Mouse (Mus musculus): ENCODE measurements around the gene Zfp653. TPM values are rescaled to one million over a fixed set of nuclear protein-coding genes. Genes with fewer than 3 reads are reported as not detected.
A peak's percentile ranks its signal among the peaks of the same experiment; 100 is the strongest.

Gene Zfp653
- polyA plus RNA-seq, 1 experiment from 2014 or later = 18.6 TPM

- H3K36me3 ChIP-seq = no peaks in the 10 kb centered on the region
- 0% methylated on average over 65 of the region's 67 CpGs for WGBS
- H3K9ac ChIP-seq (replicated peaks) = peak overlapping the region; percentile 97
- peak overlapping the region; percentile 88 for H3K4me3 ChIP-seq (replicated peaks)
- H3K9me3 ChIP-seq (replicated peaks) = no peaks in the 10 kb centered on the region
- ATAC-seq (ENCODE audit: low FRiP score) = peak; percentile 49
- H3K4me2 ChIP-seq = peak overlapping the region; percentile 76
- H3K27ac ChIP-seq (replicated peaks) = peak overlapping the region; percentile 90
- H3K4me1 ChIP-seq = peaks cover 57% of the 10 kb centered on the region
- no peaks in the 10 kb centered on the region; the same call in 1 of the 2 replicates for H3K27me3 ChIP-seq (replicated peaks)
These were observed 19.8 kb downstream of the Zfp653 start for GRCm38 (mm10) chr9:22051161-22051957.

GRCm38 (mm10) chr9:22050351-22050889 lies 20.8 kb downstream of the Zfp653 start:
- peak; percentile 25 for ATAC-seq (ENCODE audit: low FRiP score)
- H3K27me3 ChIP-seq (replicated peaks) = no peaks in the 10 kb centered on the region; the same call in 1 of the 2 replicates
- H3K9me3 ChIP-seq (replicated peaks) = no peaks in the 10 kb centered on the region
- H3K27ac ChIP-seq (replicated peaks) = peak overlapping the region; percentile 90
- 1% methylated on average over 31 of the region's 43 CpGs for WGBS
- peak overlapping the region; percentile 97 for H3K9ac ChIP-seq (replicated peaks)
- peak overlapping the region; percentile 76 for H3K4me2 ChIP-seq
- peaks cover 57% of the 10 kb centered on the region for H3K4me1 ChIP-seq
- no peaks in the 10 kb centered on the region; the same call in 1 of the 2 replicates for H3K36me3 ChIP-seq
- peak overlapping the region; percentile 88 for H3K4me3 ChIP-seq (replicated peaks)

DNA sequence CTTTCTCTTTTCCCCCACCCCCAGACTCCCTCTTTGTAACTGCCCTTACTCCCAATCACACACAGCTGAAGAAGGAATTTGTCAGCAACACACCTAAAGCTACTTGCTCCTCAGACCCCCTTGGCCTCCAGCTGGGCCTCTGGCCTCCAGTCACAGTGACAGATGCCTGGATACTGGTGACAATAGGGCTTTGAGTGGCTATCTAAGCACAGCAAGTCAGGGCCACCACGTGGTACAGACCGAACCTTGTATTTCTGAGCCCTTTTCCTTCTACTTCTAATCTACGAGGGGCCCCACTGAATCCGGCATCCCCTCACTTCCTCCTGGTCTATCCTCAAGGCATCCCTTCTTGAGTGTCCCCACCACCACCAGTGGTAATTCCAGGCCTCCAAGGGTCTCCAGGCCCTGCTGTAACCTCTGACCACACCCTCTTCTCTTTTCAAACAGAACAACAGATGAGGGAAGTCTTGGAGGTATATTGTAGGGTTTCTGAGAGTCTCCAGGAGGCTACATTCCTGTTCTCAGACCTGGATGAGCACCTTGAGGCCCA lies 21.4 kb downstream of the Zfp653 start:
- 25% methylated on average over 4 of the region's 4 CpGs for WGBS
- H3K4me3 ChIP-seq (replicated peaks) = peak overlapping the region; percentile 88
- H3K9me3 ChIP-seq (replicated peaks) = no peaks in the 10 kb centered on the region
- no peak for ATAC-seq (ENCODE audit: low FRiP score)
- peak overlapping the region; percentile 97 for H3K9ac ChIP-seq (replicated peaks)
- peak overlapping the region; percentile 76 for H3K4me2 ChIP-seq
- no peaks in the 10 kb centered on the region; the same call in 1 of the 2 replicates for H3K27me3 ChIP-seq (replicated peaks)
- H3K4me1 ChIP-seq = peaks cover 54% of the 10 kb centered on the region
- peak overlapping the region; percentile 90 for H3K27ac ChIP-seq (replicated peaks)
- H3K36me3 ChIP-seq = no peaks in the 10 kb centered on the region; the same call in 1 of the 2 replicates

DNA sequence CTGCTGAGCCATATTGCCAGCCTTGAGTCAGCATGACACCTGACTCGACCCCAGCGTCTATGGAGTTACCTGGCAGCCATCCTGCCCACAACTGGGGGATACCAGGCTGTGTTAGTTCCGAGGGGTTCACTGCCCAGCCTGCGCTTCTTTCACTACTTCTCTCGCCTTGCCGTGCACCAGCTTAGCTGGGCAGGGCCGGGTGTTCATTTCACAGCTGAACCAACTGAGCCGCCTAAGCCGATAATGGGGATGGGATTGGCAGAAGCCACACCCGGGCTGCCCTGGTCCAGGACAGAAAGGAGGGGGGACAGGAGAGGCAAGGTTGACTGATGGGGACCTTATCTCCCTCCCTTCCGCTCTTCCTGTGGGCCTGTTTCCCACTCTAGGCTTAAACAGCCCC lies 21.9 kb downstream of the Zfp653 start:
- H3K4me1 ChIP-seq = peaks cover 49% of the 10 kb centered on the region
- ATAC-seq (ENCODE audit: low FRiP score) = no peak
- 62% methylated on average over 11 of the region's 11 CpGs for WGBS
- no peaks in the 10 kb centered on the region; the same call in 1 of the 2 replicates for H3K36me3 ChIP-seq
- H3K9me3 ChIP-seq (replicated peaks) = no peaks in the 10 kb centered on the region
- H3K4me2 ChIP-seq = peak overlapping the region; percentile 76
- no peaks in the 10 kb centered on the region; the same call in 1 of the 2 replicates for H3K27me3 ChIP-seq (replicated peaks)
- peak overlapping the region; percentile 88 for H3K4me3 ChIP-seq (replicated peaks)
- H3K27ac ChIP-seq (replicated peaks) = peak overlapping the region; percentile 90
- H3K9ac ChIP-seq (replicated peaks) = peak overlapping the region; percentile 97

GRCm38 (mm10) chr9:22047329-22047728 lies 23.8 kb downstream of the Zfp653 start:
- ATAC-seq (ENCODE audit: low FRiP score) = no peak
- Histone ChIP-seq H3K27ac (replicated peaks) (no peak overlapping the region), H3K4me1 (peaks cover 48% of the 10 kb centered on the region), H3K36me3 (no peaks in the 10 kb centered on the region; the same call in 1 of the 2 replicates), H3K4me3 (replicated peaks) (0 out of 2 replicates have a peak overlapping the region, but pooled peaks have one; percentile 5), H3K27me3 (replicated peaks) (no peaks in the 10 kb centered on the region), H3K9me3 (replicated peaks) (no peaks in the 10 kb centered on the region), H3K9ac (replicated peaks) (0 out of 2 replicates have a peak overlapping the region, but pooled peaks have one; percentile 23), H3K4me2 (peak overlapping the region; percentile 76)
- WGBS = 51% methylated on average over 9 of the region's 9 CpGs

DNA sequence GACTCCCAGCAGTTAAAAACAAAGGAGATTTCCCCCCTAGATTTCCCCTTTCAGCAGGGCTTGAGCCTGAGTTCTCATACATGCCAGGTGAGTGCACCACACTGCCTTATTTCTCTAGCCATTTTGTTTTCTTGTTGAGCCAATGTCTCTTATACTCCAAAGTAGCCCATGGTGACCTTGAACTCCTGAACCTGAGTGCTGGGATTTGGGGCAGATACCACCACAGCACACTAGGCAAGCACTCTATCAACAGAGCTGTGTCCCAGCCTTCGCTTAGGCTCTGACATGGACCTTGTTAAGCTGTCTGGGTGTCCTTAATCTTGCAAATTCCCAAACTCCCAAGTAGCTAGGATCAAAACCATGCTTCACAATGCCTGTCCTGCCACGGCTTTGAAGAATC lies 29.3 kb downstream of the Zfp653 start:
- Histone ChIP-seq H3K9ac (replicated peaks) (no peak overlapping the region), H3K27me3 (replicated peaks) (no peaks in the 10 kb centered on the region), H3K4me1 (peaks cover 12% of the 10 kb centered on the region; the same call in 1 of the 2 replicates), H3K9me3 (replicated peaks) (no peaks in the 10 kb centered on the region), H3K4me2 (no peak overlapping the region), H3K27ac (replicated peaks) (no peak overlapping the region), H3K4me3 (replicated peaks) (no peak overlapping the region), H3K36me3 (no peaks in the 10 kb centered on the region; the same call in 1 of the 2 replicates)
- WGBS = 69% methylated on average over 2 of the region's 2 CpGs
- ATAC-seq (ENCODE audit: low FRiP score) = no peak

- Histone ChIP-seq H3K27me3 (replicated peaks) (no peaks in the 10 kb centered on the region), H3K36me3 (peaks cover 33% of the 10 kb centered on the region), H3K4me3 (replicated peaks) (no peak overlapping the region), H3K4me2 (no peak overlapping the region), H3K9me3 (replicated peaks) (no peaks in the 10 kb centered on the region), H3K27ac (replicated peaks) (no peak overlapping the region), H3K4me1 (peaks cover 22% of the 10 kb centered on the region), H3K9ac (replicated peaks) (no peak overlapping the region)
- no peak for ATAC-seq (ENCODE audit: low FRiP score)
- WGBS = 81% methylated on average over 10 of the region's 10 CpGs
These were observed 33.4 kb downstream of the Zfp653 start for GRCm38 (mm10) chr9:22037826-22038225.

DNA sequence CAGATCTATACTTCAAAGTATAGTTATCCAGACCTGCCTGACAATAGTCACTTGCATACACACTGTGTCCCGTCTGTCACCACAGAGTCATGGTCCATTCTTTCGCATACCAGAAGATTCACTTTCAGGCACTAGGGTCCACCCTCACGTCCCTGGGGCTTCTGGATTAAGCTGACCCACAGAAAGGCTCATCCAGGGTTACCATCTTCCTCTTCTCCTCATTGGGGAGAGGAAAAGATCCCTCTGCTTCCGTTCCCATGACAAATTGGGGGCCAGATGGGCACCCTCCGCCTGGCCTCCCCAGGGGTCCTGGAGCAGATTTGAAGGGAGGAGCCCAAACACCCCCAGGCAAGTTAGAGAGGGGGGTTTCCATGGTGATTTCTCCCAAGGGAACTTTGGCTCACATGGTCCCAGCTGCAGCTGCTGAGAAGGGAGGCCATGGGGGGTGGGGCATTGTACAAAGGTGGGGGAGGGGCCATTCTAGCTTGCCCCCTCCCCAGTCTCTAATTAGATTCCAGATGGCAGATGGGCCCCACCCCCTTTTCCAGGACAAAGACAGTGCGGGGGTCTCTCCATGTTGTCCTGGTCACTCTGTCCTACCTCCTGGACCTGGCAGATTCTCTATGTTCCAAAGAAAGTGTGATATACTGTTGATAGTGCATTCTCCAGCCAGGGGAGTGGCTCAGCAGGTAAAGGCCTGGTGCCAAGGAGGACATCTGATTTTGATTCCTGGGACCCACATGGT lies 35.7 kb downstream of the Zfp653 start:
- no peak overlapping the region for H3K4me3 ChIP-seq (replicated peaks)
- H3K9me3 ChIP-seq (replicated peaks) = no peaks in the 10 kb centered on the region
- H3K4me2 ChIP-seq = no peak overlapping the region
- peaks cover 22% of the 10 kb centered on the region for H3K4me1 ChIP-seq
- ATAC-seq (ENCODE audit: low FRiP score) = no peak
- no peak overlapping the region for H3K9ac ChIP-seq (replicated peaks)
- peaks cover 45% of the 10 kb centered on the region for H3K36me3 ChIP-seq
- 20% methylated on average over 6 of the region's 6 CpGs for WGBS
- no peak overlapping the region for H3K27ac ChIP-seq (replicated peaks)
- no peaks in the 10 kb centered on the region for H3K27me3 ChIP-seq (replicated peaks)

DNA sequence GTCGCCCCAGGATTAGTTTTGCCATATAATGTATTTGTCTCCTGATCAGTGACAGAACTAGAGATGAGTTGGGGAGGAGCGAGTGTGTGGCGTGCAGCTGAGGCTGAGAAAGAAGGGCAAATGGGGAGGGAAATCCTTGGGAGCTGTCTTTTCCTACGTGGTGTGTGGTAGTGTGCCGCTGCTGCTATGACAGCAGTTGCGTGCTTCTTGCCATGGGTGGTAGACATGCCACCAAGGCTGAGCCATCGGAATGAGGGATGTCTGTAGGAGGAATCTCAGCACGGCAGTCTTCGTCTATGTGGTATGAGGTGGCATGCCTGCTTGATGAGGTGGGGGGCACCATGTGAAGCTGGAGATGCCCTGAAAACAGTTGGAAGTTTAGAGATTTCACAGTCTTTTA lies 40.8 kb downstream of the Zfp653 start:
- Histone ChIP-seq H3K27me3 (replicated peaks) (no peaks in the 10 kb centered on the region), H3K4me1 (peaks cover 2% of the 10 kb centered on the region; the same call in 1 of the 2 replicates), H3K27ac (replicated peaks) (no peak overlapping the region), H3K9ac (replicated peaks) (no peak overlapping the region), H3K4me3 (replicated peaks) (no peak overlapping the region), H3K4me2 (no peak overlapping the region), H3K36me3 (peaks cover 70% of the 10 kb centered on the region), H3K9me3 (replicated peaks) (no peaks in the 10 kb centered on the region)
- WGBS = 93% methylated on average over 9 of the region's 9 CpGs
- ATAC-seq (ENCODE audit: low FRiP score) = no peak

- Histone ChIP-seq H3K4me2 (no peak overlapping the region), H3K4me3 (replicated peaks) (no peak overlapping the region), H3K9me3 (replicated peaks) (no peaks in the 10 kb centered on the region), H3K4me1 (no peaks in the 10 kb centered on the region), H3K36me3 (peaks cover 71% of the 10 kb centered on the region), H3K27ac (replicated peaks) (no peak overlapping the region), H3K9ac (replicated peaks) (no peak overlapping the region), H3K27me3 (replicated peaks) (no peaks in the 10 kb centered on the region)
- WGBS = 19% methylated on average over 7 of the region's 7 CpGs
- ATAC-seq (ENCODE audit: low FRiP score) = no peak
These were observed 42.7 kb downstream of the Zfp653 start for GRCm38 (mm10) chr9:22028467-22028866.

DNA sequence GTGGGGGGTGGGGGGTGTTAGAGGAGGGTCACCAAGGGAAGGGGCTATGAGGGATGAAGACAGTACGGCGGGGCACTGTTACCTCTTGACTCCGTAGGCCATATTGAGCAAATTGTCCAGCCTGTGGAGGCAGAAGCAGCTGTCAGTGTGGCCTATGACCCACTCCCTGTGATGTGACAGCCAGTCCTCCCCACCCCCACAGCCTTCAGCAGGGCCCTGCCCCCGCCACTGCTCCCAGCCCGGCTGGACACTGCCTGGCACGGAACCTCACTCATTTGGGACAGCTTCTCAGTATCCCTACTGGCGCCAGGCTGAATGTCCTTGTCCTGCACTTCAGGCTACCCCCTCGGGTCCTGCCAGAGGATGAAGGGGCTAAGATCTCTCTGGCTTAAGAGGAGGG lies 46.6 kb downstream of the Zfp653 start:
- peaks cover 55% of the 10 kb centered on the region for H3K36me3 ChIP-seq
- ATAC-seq (ENCODE audit: low FRiP score) = no peak
- H3K9me3 ChIP-seq (replicated peaks) = no peaks in the 10 kb centered on the region
- no peak overlapping the region for H3K9ac ChIP-seq (replicated peaks)
- H3K27me3 ChIP-seq (replicated peaks) = no peaks in the 10 kb centered on the region
- no peak overlapping the region for H3K4me3 ChIP-seq (replicated peaks)
- no peak overlapping the region for H3K4me2 ChIP-seq
- H3K27ac ChIP-seq (replicated peaks) = no peak overlapping the region
- no peaks in the 10 kb centered on the region for H3K4me1 ChIP-seq
- WGBS = 55% methylated on average over 8 of the region's 8 CpGs

All from neural tube, embryonic 15.5 days (tissue).